Mouse (Mus musculus) embryonic facial prominence, embryonic 15.5 days (tissue): ENCODE data around the gene Tom1. TPM values are rescaled to one million over a fixed set of nuclear protein-coding genes. Genes with fewer than 3 reads are reported as not detected.
A peak's percentile ranks its signal among the peaks of the same experiment; 100 is the strongest.

Experiments used
- ATAC-seq: fragments of 200-750 bp; cut with Nextera tagmentation; 2 replicates; pipeline ENCODE4 v1.8.0; 2017; ENCODE audit warnings: low read depth, moderate TSS enrichment; ENCODE audit not compliant: insufficient number of reproducible peaks, low FRiP score, low TSS enrichment
- H3K27ac ChIP-seq: fragments of 300-500 bp; sonication (generic); replicated peaks from 2 replicates; pipeline ENCODE4 v1.5.1; 2015; ENCODE audit warnings: mild to moderate bottlenecking, inconsistent platforms
- H3K27me3 ChIP-seq: fragments of 300-500 bp; sonication (generic); 2 replicates; pipeline ENCODE4 v1.6.1; 2015; ENCODE audit warnings: inconsistent platforms
- H3K36me3 ChIP-seq: fragments of 300-500 bp; sonication (generic); 2 replicates; pipeline ENCODE4 v1.6.1; 2015; ENCODE audit warnings: mild to moderate bottlenecking, inconsistent platforms
- H3K4me1 ChIP-seq: fragments of 300-500 bp; sonication (generic); 2 replicates; pipeline ENCODE4 v1.6.1; 2015; ENCODE audit warnings: inconsistent platforms
- H3K4me2 ChIP-seq: fragments of 300-500 bp; sonication (generic); replicated peaks from 2 replicates; pipeline ENCODE4 v1.6.1; 2015; ENCODE audit warnings: mild to moderate bottlenecking, inconsistent platforms
- H3K4me3 ChIP-seq: fragments of 300-500 bp; sonication (generic); replicated peaks from 2 replicates; pipeline ENCODE4 v1.5.1; 2015; ENCODE audit warnings: mild to moderate bottlenecking, inconsistent platforms
- H3K9ac ChIP-seq: fragments of 300-500 bp; sonication (generic); 2 replicates; pipeline ENCODE4 v1.6.1; 2015; ENCODE audit warnings: inconsistent platforms
- H3K9me3 ChIP-seq: fragments of 300-500 bp; sonication (generic); replicated peaks from 2 replicates; pipeline ENCODE4 v1.6.1; 2016; ENCODE audit warnings: inconsistent platforms
- WGBS: fragments of 180-500 bp; shearing (Covaris S2); methylation state at CpG from one replicate; pipeline ENCODE4 v1.1.7; 2015; 5-methylcytosine and 5-hydroxymethylcytosine counted together
- polyA plus RNA-seq: library from polyadenylated mRNA; unstranded; fragments of >200 nt; fragmentation: Nextera tagmentation; extraction: Ambion mirVana; gene quantifications from 2 replicates; pipeline ENCODE4 v1.2.1, GENCODE M21; 2015

Tom1 gene
- polyA plus RNA-seq: 41.9 and 50.0 TPM in 2 replicates

DNA sequence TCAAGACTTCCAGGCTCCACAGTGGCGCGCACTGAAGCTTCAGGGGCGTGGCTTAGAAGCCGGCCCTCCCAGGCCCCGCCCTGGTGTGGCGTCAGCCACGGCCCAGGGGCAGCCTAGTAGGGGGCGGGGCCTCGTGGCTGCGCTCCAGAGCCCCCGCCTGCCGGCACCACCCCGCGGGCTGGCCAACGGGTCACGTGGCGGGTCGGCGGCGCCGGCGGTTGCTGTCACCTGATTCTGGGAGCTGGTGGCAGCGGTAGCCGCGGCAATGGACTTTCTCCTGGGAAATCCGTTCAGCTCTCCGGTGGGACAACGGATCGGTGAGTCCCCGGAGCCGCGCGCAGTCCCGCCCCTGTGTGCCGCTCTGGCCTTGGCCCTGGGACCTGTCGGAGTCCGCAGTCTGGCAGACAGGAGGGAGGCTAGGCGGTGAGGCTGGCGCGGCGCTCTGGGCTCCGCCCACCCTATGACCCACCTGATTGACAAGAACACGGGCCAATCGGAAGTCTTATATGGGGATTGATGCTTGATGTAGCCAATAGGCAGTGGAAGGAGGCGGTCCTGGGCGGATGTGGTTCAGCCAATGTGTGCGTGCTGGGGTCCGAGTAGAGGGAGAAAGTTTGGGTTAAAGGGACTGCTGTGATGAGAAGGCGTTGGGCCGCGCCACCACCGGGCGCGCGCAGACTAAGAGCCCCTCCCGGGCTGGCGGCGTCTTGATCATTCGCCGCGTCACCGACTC, at the start of gene Tom1:
Gene Tom1, plus strand, starts transcription at position 195 of the 733 bp plus-strand sequence.
- Histone ChIP-seq H3K27me3 (no peaks in the 10 kb centered on the region), H3K9ac (peak within 1 kb of the TSS; percentile 54), H3K9me3 (no peaks in the 10 kb centered on the region), H3K4me3 (peak within 1 kb of the TSS; percentile 83), H3K4me1 (peaks cover 16% of the 10 kb centered on the region), H3K36me3 (peaks cover 24% of the 10 kb centered on the region), H3K27ac (peak within 1 kb of the TSS; percentile 89), H3K4me2 (peak within 1 kb of the TSS; percentile 86)
- peak; percentile 98 for ATAC-seq
- WGBS: under 1% methylated on average over 62 of the region's 62 CpGs

DNA sequence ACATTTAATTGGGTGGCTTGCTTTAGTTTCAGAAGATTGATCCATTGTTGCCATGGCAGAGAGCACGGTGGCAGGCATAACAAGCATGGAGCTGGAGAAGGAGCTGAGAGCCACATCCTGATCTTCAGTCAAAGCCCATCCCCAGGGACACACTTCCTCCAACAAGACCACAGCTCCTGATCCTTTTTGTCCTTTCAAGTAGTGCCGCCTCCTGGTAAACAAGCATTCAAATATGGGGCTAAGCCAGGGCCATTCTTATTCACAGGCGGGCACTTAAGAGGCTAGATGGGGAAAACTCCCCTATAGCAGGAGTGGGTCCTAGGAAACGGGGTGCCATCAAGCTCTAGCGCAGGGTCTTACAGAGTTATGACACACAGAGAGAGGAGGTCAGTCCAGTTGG, 46.1 kb upstream of the Tom1 start:
- H3K27ac ChIP-seq: no peak overlapping the region
- H3K4me1 ChIP-seq: no peaks in the 10 kb centered on the region
- no peak overlapping the region for H3K4me2 ChIP-seq
- H3K9ac ChIP-seq: no peak overlapping the region
- 86% methylated on average over 5 of the region's 5 CpGs for WGBS
- no peaks in the 10 kb centered on the region for H3K27me3 ChIP-seq
- H3K4me3 ChIP-seq: no peak overlapping the region
- H3K36me3 ChIP-seq: no peaks in the 10 kb centered on the region
- H3K9me3 ChIP-seq: no peaks in the 10 kb centered on the region
- ATAC-seq: no peak

DNA sequence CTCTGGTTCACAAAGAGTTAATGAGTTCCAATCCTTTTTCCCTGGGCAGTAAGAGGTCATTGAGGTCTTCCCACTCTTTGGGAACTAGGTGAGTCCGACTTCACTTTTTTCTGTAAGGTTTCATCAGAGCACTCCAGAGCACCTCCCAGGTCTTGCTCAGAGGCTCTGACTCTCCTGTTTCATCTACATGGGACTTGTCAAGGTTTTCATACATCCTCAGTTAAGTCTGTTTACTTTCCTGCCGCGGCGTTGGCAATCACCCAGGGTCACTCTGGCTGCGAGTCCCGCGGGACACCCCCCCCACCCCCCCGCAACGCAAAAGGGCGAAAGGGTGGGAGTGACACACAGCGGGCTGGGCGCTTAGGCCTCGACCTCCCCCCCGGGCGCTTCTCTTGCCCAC, 43.5 kb upstream of the Tom1 start:
- no peaks in the 10 kb centered on the region for H3K9me3 ChIP-seq
- no peak overlapping the region for H3K4me3 ChIP-seq
- ATAC-seq: no peak
- no peaks in the 10 kb centered on the region for H3K27me3 ChIP-seq
- no peak overlapping the region for H3K9ac ChIP-seq
- no peak overlapping the region for H3K27ac ChIP-seq
- H3K4me2 ChIP-seq: no peak overlapping the region
- H3K4me1 ChIP-seq: peaks cover 4% of the 10 kb centered on the region
- no peaks in the 10 kb centered on the region for H3K36me3 ChIP-seq
- WGBS: 15% methylated on average over 15 of the region's 15 CpGs

DNA sequence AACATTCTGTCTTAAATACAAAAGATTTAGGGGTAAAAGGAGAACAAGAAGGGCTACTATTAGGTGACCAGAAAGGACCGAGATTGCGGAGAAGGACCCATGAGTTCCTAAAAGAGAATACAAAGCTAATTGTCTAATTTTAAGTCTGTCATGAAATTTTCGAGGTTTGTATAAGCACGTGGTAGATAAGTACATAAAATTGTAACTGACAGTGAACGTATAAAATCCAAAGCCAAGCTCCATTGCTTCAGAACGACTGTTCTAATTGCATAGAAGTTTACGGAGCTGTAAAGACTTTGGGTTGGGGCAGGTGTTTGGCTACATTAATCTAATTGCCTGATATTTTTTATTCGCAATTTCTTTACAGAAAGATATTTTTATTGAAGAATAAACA, 40.4 kb upstream of the Tom1 start, which contains the start of gene Hmgxb4:
Gene Hmgxb4, plus strand, starts transcription at position 276 of the 394 bp plus-strand sequence.
- Histone ChIP-seq H3K27ac (peak within 1 kb of the TSS; percentile 97), H3K36me3 (no peaks in the 10 kb centered on the region), H3K4me3 (peak within 1 kb of the TSS; percentile 77), H3K27me3 (no peaks in the 10 kb centered on the region), H3K4me2 (peak within 1 kb of the TSS; percentile 50), H3K4me1 (peaks cover 4% of the 10 kb centered on the region), H3K9me3 (no peaks in the 10 kb centered on the region), H3K9ac (peak within 1 kb of the TSS; percentile 99)
- 9% methylated on average over 8 of the region's 8 CpGs for WGBS
- ATAC-seq: no peak

DNA sequence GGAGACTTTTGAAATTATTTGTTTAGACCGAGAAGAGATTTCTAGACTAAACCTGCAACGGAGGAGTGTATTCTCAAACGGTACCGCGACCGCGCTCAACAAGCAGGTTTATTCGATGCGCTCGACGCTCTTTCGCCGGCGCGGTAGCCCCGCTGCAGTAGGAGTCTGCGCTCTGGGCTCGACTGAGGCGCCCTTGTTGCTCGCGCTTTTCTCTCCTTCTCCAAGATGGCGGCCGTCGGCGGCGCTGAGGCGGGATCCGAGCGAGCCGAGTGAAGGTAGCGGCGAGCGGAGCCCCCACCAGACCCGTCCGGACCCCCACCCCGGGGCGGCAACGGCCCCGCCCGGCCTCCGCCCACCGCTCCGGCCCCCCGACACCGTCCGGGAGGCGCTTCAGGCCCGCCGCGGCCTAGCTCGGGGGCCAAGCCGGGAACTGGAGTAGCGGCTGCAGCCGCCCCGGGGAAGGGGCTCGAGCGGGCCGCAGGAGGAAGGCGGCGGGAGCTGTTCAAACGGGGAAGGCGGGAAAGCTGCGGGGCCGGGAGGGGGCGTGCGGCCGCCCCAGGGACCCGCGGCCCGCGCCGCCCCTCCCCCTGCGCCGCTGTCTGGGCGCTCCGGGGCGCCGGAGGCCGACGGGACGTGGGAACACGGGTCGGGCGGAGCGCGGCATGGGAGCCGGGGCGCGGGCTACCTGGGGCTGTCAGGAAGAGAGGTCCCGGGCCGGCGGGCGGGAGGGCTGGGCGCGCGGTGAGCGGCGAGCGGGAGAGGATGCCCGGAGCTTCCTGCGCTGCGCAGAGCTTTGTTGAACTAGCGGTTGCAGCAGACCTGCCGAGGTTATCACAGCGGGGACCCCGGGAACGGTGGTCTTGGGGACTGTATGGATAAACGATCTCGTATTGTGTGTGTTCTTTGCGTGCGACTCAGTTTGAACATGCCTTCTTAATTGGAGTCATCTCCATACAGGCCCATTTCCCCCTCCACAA, 39.7 kb upstream of the Tom1 start:
- Histone ChIP-seq H3K9ac (peak overlapping the region; percentile 99), H3K27me3 (no peaks in the 10 kb centered on the region), H3K4me2 (peak overlapping the region; percentile 50), H3K4me3 (peak overlapping the region; percentile 77), H3K27ac (peak overlapping the region; percentile 97), H3K9me3 (no peaks in the 10 kb centered on the region), H3K36me3 (peaks cover 4% of the 10 kb centered on the region), H3K4me1 (peaks cover 4% of the 10 kb centered on the region)
- peak; percentile 92 for ATAC-seq
- WGBS: under 1% methylated on average over 94 of the region's 111 CpGs

DNA sequence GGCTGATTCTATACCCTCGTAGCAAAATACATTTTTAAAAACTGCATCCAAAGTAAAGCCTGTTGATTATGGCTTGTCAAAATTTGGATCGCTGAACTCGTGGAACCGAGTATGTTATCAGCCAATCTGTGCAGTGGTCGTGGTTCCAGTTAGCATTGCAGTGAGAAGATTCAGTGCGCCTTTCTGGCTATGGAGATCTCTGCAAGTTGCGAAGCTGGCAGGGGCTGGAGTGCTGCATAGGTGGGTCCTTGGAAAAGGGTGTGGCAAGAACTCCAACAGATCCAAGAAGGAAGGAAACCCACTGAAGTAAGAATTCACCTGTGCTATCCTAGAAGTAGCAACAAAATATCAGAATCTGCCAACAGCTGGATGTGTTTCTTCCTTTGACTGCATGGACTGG, 39.0 kb upstream of the Tom1 start:
- H3K9ac ChIP-seq: peak overlapping the region; percentile 31; the same call in 1 of the 2 replicates
- peak overlapping the region; percentile 97 for H3K27ac ChIP-seq
- H3K4me3 ChIP-seq: peak overlapping the region; percentile 77
- H3K4me1 ChIP-seq: peaks cover 4% of the 10 kb centered on the region
- no peaks in the 10 kb centered on the region for H3K27me3 ChIP-seq
- WGBS: 3% methylated on average over 7 of the region's 7 CpGs
- no peak for ATAC-seq
- no peaks in the 10 kb centered on the region for H3K9me3 ChIP-seq
- peak overlapping the region; percentile 50 for H3K4me2 ChIP-seq
- H3K36me3 ChIP-seq: peaks cover 11% of the 10 kb centered on the region

DNA sequence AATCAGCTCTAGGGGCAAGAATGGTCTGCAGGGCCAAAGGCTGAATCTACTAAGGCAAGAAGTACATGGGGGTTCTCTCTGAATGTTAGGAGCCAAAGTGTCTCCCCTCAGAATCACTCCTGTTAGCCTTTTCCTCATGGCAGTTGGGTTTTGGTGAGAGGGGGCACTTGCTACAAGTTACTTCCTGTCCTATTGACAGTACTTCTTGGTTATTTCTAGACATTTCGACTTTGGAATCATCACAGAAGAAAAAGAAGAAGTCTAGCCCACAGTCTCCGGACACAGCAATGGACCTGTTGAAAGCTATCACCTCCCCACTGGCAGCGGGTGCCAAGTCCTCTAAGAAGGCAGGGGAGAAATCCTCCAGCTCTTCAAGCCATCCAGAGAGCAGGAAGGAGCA, 33.1 kb upstream of the Tom1 start:
- Histone ChIP-seq H3K9ac (no peak overlapping the region), H3K27ac (no peak overlapping the region), H3K4me2 (no peak overlapping the region), H3K9me3 (no peaks in the 10 kb centered on the region), H3K4me3 (no peak overlapping the region), H3K36me3 (peaks cover 44% of the 10 kb centered on the region), H3K27me3 (no peaks in the 10 kb centered on the region), H3K4me1 (no peaks in the 10 kb centered on the region)
- WGBS: 92% methylated on average over 3 of the region's 3 CpGs
- ATAC-seq: no peak

DNA sequence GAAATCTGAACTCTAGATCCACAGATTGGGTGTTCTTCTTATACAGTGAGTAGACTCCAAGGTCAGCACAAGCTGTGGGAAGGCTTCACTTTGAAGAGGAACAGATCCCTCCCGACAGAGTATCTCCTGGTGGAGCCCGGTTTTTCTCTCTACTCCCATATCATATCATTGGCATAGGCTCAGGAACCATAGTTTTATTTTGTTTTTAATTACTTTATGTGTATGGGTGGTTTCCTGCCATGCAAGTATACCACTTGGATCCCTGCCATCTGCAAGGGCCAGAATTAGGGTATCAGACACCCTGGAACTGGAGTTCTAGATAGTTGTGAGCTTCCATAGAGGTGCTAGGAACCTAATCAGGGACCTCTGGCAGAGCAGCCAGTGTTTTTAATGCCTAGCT, 24.7 kb upstream of the Tom1 start:
- Histone ChIP-seq H3K9ac (no peak overlapping the region), H3K4me2 (no peak overlapping the region), H3K4me3 (no peak overlapping the region), H3K36me3 (peaks cover 32% of the 10 kb centered on the region), H3K4me1 (no peaks in the 10 kb centered on the region), H3K9me3 (no peaks in the 10 kb centered on the region), H3K27ac (no peak overlapping the region), H3K27me3 (no peaks in the 10 kb centered on the region)
- 92% methylated on average over 2 of the region's 2 CpGs for WGBS
- no peak for ATAC-seq

DNA sequence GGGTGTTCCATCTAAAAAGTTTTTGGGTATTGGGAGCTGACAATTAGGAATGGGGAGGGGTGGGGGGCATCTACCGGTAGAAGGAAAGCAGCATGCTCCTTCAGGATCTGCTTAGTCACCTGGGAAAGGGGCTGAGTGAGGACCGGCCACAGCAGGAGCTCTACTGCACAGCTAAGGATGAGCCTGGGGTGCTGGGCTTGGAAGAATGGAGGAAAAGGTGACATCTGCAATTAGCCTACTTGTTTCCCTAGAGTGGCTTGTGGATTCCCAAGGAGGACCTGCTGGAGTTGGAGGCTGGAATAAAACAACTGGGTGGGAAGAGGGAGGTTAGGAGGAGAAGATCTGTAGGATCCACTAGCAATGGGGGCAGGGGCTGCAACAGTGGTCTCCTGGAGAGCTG, 19.9 kb upstream of the Tom1 start:
- 51% methylated on average over 2 of the region's 2 CpGs for WGBS
- no peaks in the 10 kb centered on the region for H3K4me1 ChIP-seq
- no peaks in the 10 kb centered on the region for H3K27me3 ChIP-seq
- ATAC-seq: no peak
- no peak overlapping the region for H3K4me3 ChIP-seq
- no peak overlapping the region for H3K27ac ChIP-seq
- no peak overlapping the region for H3K9ac ChIP-seq
- H3K36me3 ChIP-seq: peaks cover 11% of the 10 kb centered on the region
- no peak overlapping the region for H3K4me2 ChIP-seq
- H3K9me3 ChIP-seq: no peaks in the 10 kb centered on the region

DNA sequence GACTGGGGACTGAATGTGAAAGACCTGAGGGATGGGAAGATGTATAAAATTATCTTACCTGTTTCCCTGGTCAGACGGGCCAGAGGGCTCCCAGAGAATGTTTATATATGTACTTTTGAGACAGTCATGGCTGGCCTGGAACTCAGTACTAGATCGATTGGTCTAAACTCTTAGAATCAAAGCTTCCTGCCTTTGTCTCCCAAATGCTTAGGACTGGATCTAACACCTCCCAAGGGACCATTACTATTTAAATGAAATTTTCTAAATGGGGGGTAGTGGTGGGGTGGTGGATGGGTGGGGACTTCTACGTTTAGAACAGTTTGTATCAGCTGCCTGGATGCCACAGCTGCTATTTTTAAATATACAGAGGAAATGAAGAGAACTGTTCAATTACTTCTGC, 19.5 kb upstream of the Tom1 start:
- Histone ChIP-seq H3K36me3 (peaks cover 7% of the 10 kb centered on the region), H3K27me3 (no peaks in the 10 kb centered on the region), H3K4me2 (no peak overlapping the region), H3K27ac (no peak overlapping the region), H3K4me3 (no peak overlapping the region), H3K9ac (no peak overlapping the region), H3K9me3 (no peaks in the 10 kb centered on the region), H3K4me1 (no peaks in the 10 kb centered on the region)
- 77% methylated on average over 3 of the region's 3 CpGs for WGBS
- ATAC-seq: no peak

DNA sequence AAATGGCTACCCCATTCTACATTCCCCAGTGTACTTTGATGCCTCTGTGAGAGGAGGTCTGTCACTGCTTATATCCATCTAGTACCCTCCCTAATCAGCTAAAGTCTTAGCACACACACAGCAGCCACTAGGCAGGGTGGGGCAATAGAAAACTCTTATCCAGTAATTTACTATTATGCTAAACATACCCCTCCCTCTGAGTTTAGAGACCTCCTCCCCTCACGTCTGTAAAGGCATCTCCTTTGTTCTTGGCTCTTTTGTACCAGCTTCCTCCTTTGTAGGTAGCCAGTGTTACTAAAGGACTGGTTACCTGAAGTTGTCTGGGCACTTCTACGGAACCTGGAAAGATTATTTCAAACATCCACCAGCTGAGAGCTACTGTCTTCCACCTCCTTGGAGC, 17.5 kb upstream of the Tom1 start:
- no peaks in the 10 kb centered on the region; the same call in 1 of the 2 replicates for H3K36me3 ChIP-seq
- 58% methylated on average over 2 of the region's 2 CpGs for WGBS
- H3K27ac ChIP-seq: no peak overlapping the region
- H3K27me3 ChIP-seq: no peaks in the 10 kb centered on the region
- H3K4me1 ChIP-seq: no peaks in the 10 kb centered on the region
- no peak overlapping the region for H3K4me3 ChIP-seq
- no peak for ATAC-seq
- H3K9ac ChIP-seq: no peak overlapping the region
- no peaks in the 10 kb centered on the region for H3K9me3 ChIP-seq
- no peak overlapping the region for H3K4me2 ChIP-seq
